Mouse (Mus musculus) central nervous system, embryonic 11.5 days (tissue): ENCODE results near the gene Bcap31. TPM values are rescaled to one million over a fixed set of nuclear protein-coding genes. Genes with fewer than 3 reads are reported as not detected.

ENCODE experiments used
- polyA plus RNA-seq: library from polyadenylated mRNA; depleted of rRNA; stranded (reverse); fragments of >200 nt; gene quantifications from 2 replicates; pipeline ENCODE4 v1.2.3, GENCODE M21; 2012; rRNA removed

Gene Bcap31
- 71.0 and 75.1 TPM in 2 replicates for polyA plus RNA-seq

GRCm38 (mm10) chrX:73716109-73716661 is at the start of gene Bcap31, which contains the start of gene Abcd1:
TSS of gene Bcap31 (minus strand) at chrX:73716175.
TSS of gene Abcd1 (plus strand) at chrX:73716597.

DNA sequence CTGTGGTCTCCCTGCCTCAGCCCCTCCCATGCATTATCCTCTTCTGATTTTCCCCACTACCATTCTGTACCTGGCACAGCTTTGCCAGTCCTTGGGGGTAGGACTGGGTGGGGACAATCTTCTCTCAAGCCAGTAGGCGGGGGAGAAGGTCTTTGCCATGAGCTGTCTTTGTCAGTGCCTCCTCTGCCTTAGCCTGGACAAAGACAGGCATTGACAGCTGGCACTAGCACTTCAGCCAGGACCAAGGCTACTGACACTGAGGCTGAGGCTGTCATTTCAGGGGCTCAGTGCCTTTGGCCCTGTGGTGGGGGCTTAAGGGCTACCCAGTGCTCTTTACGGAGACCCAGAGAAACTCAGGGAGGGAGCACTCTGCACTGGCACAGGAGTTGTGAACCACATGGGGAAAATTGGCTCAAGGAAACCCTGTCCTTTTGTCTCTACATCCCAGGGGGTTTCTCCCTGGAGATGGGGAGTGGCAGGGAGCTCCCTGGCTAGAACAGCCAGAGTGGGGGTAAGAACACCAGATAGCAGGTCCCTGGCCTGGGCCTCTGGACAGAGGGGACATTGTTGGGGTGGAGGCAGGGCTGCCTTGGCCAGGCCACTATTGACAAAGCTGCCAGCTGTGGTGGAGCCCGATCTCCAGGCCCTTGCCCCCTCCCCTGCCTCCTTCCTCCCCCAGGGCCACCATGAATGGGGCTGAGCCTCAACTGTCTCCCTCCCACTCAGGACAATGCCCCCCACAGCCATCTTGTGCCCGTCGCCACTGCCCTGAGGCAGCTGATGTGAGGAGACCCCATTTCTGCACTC is 40.6 kb upstream of the Bcap31 start, which contains the start of gene Plxnb3:
Gene Plxnb3, plus strand, starts transcription at position 757 of the 807 bp plus-strand sequence.

GRCm38 (mm10) chrX:73672879-73673618 is 42.9 kb downstream of the Bcap31 start, which contains the start of gene Slc6a8:
TSS of gene Slc6a8 (plus strand) at chrX:73673150.

GRCm38 (mm10) chrX:73659575-73660283 is 56.2 kb downstream of the Bcap31 start, which contains the start of gene Pnck:
TSS of gene Pnck (minus strand) at chrX:73660117.

DNA sequence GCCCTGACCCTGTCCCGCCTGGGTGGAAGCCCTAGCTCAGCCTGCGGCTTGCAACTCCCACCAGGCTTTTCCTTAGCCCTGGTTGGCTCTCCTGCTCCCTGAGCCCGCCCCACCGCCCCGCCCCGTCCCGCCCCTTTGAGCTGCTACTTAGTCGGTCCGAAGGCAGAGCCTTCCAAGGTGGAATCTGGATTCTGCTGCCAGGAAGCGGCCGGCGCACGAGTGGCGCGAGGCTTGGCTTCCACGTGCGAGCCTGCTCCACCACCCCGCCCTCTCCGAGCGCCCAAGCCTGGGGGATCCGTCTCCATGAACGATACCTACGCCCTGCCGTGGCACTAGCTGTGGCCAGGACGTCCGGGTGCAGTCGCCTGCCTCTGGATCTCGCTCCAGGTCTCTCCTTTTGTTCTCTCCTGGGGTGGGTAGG is 76.7 kb downstream of the Bcap31 start, which contains the start of gene Dusp9:
Gene Dusp9, plus strand, starts transcription at position 165 of the 421 bp plus-strand sequence.

Other genes with a start within 250 kb of the Bcap31 start
- gene Bgn, start 232.6 kb downstream of the Bcap31 start, polyA plus RNA-seq = 28.7 and 60.6 TPM in 2 replicates
- gene Atp2b3, start 213.1 kb downstream of the Bcap31 start, polyA plus RNA-seq = 0.64 and 0.71 TPM in 2 replicates
- gene Dusp9, start 76.8 kb downstream of the Bcap31 start, polyA plus RNA-seq = 11.3 and 16.0 TPM in 2 replicates
- 17.0 TPM in 2 replicates for gene Pnck, start 56.1 kb downstream of the Bcap31 start, polyA plus RNA-seq
- 30.6 and 49.4 TPM in 2 replicates for gene Slc6a8, start 43.0 kb downstream of the Bcap31 start, polyA plus RNA-seq
- gene Abcd1, start 422 bp upstream of the Bcap31 start, polyA plus RNA-seq = 10.3 and 12.6 TPM in 2 replicates
- gene Plxnb3, start 40.9 kb upstream of the Bcap31 start, polyA plus RNA-seq = 0.22 and 0.41 TPM in 2 replicates
- 1.1 and 5.5 TPM in 2 replicates for gene Srpk3, start 58.2 kb upstream of the Bcap31 start, polyA plus RNA-seq
- gene Idh3g, start 70.7 kb upstream of the Bcap31 start, polyA plus RNA-seq = 167 and 344 TPM in 2 replicates
- 83.3 and 142 TPM in 2 replicates for gene Ssr4, start 70.9 kb upstream of the Bcap31 start, polyA plus RNA-seq
- 23.2 and 40.3 TPM in 2 replicates for gene Pdzd4, start 108.8 kb upstream of the Bcap31 start, polyA plus RNA-seq
- 0.05 TPM in 1 of 2 replicates, not detected in the other for gene Avpr2, start 175.9 kb upstream of the Bcap31 start, polyA plus RNA-seq
- gene L1cam, start 179.9 kb upstream of the Bcap31 start, polyA plus RNA-seq = 29.2 and 43.4 TPM in 2 replicates
- 4.8 and 5.8 TPM in 2 replicates for gene Arhgap4, start 205.7 kb upstream of the Bcap31 start, polyA plus RNA-seq
- gene Naa10, start 205.8 kb upstream of the Bcap31 start, polyA plus RNA-seq = 126 and 150 TPM in 2 replicates
- 18.6 and 27.2 TPM in 2 replicates for gene Renbp, start 214.7 kb upstream of the Bcap31 start, polyA plus RNA-seq